Mouse (Mus musculus) gastrocnemius, adult 2 months (tissue): ENCODE measurements around the gene Nap1l5. TPM values are rescaled to one million over a fixed set of nuclear protein-coding genes. Genes with fewer than 3 reads are reported as not detected.
A peak's percentile ranks its signal among the peaks of the same experiment; 100 is the strongest.

ENCODE experiments used
- DNase-seq: peaks from one replicate; pipeline ENCODE4 v3.0.0; 2022
- H3K27ac ChIP-seq: fragments of 200-600 bp; 2 replicates; pipeline ENCODE4 v1.8.1; 2022; ENCODE audit warnings: mild to moderate bottlenecking
- H3K4me3 ChIP-seq: fragments of 200-600 bp; 2 replicates; pipeline ENCODE4 v1.8.1; 2022; ENCODE audit warnings: mild to moderate bottlenecking, moderate library complexity
- CTCF ChIP-seq: fragments of 200-600 bp; IDR thresholded peaks from 2 replicates; pipeline ENCODE4 v1.8.1; 2022; ENCODE audit warnings: antibody characterized with exemption, mild to moderate bottlenecking, moderate library complexity
- intact Hi-C: fragments of 180-260 bp; cut with DNase I; formaldehyde crosslinking; loops from one replicate; pipeline ENCODE4 v1.15.1; 2025
- long read RNA-seq, 2 experiments: library from polyadenylated mRNA; stranded (forward); transcript quantifications; one replicate each; pipeline ENCODE4 v2.0.0; 2021
- total RNA-seq, 2 experiments: library from RNA; stranded (reverse); gene quantifications; 2 replicates each; pipeline ENCODE4 v1.2.3; 2021

Gene Nap1l5
- under 1 TPM; 0.15 to 0.20 TPM for total RNA-seq
- long read RNA-seq, experiment 1 = 0 reads
- long read RNA-seq, experiment 2 = 0 reads

DNA sequence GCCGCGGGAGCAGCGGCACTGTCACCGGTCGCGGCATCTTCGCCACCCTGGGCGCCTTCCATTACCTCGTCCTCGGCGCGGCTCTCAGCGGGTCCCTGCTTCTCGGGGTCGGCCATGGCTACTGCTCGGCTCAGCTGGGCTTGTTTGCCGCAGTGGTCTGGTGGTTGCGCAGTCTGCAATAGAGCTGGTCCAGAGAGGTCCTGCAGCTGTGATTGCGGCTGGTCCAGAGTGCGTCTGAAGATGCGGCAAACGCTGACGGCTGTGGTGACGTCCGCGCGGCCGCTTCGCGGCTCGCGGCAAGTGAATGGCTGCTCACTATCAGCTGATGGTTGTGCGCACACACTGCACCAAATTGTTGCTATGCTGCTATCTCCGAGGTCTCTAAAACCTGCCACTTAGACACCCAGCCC lies at the start of gene Nap1l5:
Gene Nap1l5 (minus strand): TSS at position 225 of the 410 bp plus-strand sequence.
- DNase-seq = peak; percentile 32
- intact Hi-C loops = no loop called here
- peak within 1 kb of the TSS; percentile 61 for H3K4me3 ChIP-seq
- TF ChIP-seq CTCF = no peak
- H3K27ac ChIP-seq = no peak within 1 kb of the TSS

DNA sequence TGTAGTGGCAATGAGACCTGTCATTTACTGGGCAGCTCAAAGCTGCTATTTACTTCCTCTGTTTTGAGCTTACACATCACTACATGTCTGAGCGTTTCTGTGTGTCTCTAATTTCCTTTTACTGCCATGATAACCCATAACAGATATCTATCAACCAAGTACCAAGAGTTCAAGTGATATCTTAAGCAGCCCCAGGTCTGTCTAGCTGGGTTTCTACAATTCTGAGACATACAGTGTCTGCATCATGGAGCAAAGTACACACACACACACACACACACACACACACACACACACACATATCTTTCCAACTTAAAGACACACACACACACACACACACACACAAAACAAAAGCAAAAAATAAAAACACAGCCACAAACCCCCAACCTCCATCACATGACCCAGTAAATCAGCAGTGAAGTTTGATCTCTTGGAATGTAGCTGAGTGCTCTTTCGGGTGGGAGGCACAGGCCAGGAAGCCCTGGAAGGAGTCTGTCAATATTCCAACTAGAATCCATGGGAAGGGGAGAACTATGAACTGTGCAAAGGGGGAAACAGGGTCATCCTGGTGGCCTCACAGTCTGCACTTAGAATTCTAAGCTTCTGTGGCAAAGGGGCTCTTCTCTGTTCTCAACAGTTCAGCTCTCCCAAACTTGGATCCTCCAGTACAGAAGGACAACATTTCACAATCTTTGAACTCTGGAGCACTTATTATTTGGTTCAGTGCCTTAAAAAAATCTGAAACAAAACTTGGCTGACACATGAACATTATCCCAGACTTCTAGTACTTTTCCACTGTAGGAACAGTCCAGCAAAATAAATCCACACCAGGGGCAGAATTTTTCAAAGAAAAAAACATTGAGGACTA lies 44.5 kb upstream of the Nap1l5 start:
- Histone ChIP-seq H3K4me3 (no peak overlapping the region), H3K27ac (peak overlapping the region; percentile 64)
- no peak for DNase-seq
- no peak for TF ChIP-seq CTCF
- intact Hi-C loops = no loop called here

DNA sequence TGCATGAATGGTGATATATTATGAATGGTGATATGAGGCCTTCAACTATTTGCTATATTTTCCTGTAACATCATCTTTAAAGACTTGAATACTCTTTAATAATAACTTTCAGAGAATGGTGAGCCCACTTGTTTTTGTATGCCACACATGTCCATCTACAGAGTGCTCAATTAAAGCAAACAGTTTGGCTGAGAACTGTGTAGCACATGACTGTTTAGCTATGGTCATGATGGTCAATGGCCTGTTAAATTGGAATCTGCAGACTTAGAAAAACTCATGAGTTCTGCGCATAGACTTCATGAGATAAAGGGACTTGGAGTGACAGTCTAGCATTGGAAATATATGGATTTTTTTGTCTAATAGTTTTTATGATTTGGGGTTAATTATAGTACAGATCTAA lies 43.5 kb upstream of the Nap1l5 start:
- DNase-seq = no peak
- no peak for TF ChIP-seq CTCF
- intact Hi-C loops = no loop called here
- Histone ChIP-seq H3K4me3 (no peak overlapping the region), H3K27ac (no peak overlapping the region)

DNA sequence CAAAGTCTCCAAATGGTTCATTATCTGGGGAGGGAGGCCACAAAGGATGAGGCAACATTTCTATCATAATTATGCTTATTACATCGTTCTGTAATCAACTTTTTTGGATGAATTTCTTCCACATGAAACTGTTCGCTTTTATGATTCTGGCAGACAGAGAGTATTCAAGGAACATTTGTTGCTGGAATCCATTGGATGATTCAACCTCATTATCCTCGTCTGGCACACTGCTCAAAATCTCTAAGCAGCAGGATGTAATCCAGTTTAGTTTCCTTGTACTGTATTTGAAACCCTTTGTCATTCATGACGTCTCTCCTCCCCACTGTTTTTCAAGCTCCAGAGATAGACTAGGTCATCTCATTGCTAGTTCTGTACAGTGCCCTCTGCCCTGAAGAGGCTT lies 40.0 kb upstream of the Nap1l5 start:
- DNase-seq = no peak
- no peak overlapping the region for H3K27ac ChIP-seq
- H3K4me3 ChIP-seq = no peak overlapping the region
- intact Hi-C loops = no loop called here
- no peak for TF ChIP-seq CTCF

DNA sequence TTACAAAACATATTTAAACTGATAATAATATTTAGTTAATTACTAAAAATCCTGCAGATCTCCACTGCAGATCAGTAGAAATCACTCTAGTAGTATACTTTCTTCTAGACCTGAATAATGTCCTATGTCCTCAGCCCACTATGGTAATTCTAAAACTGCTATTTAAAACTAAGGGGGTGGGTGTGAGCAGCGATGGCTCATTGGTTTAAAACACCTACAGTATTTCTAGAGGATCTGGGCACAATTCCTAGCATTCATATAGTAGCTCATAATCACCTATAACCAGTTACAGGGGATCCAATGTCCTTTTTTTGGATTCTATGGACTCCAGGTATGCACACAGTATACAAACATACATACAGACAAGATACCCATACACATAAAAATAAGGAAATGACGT lies 39.4 kb upstream of the Nap1l5 start:
- H3K4me3 ChIP-seq = no peak overlapping the region
- no peak for TF ChIP-seq CTCF
- intact Hi-C loops = no loop called here
- no peak for DNase-seq
- H3K27ac ChIP-seq = no peak overlapping the region

DNA sequence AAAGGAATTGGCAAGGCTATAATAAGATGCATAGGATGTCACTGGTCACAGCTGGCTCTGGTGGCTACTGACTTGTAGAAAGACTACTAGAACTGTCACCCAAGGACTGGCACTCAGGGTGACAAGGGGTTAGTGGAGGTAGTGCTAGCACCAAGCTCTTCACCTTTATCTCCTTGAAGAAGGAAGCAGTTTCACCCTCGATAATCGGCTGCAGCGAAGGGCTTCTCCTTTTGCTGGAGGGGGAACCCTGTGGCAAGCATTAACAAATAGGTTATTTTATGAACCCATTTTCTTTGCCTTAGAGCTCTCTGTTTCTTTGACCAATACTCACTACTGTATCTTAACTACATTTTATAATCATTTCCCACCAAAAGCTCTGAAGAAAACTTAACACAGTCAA lies 37.1 kb upstream of the Nap1l5 start:
- intact Hi-C loops = no loop called here
- TF ChIP-seq CTCF = no peak
- Histone ChIP-seq H3K27ac (no peak overlapping the region), H3K4me3 (no peak overlapping the region)
- DNase-seq = no peak

DNA sequence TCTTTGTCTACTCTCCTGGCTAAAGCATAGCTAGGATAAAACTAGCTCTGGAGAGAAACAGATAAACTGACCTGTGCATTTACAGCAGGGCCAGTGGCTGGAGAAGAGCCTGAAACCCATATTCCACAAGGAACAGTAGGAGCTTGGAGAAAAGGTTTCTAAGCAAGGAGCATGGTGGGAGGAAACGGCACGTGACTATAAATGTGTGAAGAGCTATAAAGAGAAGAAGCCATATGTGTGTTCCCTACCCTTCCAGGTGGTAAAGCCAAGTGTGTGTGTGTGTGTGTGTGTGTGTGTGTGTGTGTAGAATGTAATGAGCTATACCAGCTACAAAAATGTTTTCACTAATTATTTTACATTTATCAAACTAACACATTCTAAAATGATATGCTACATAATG lies 35.4 kb upstream of the Nap1l5 start:
- intact Hi-C loops = no loop called here
- DNase-seq = no peak
- no peak overlapping the region for H3K27ac ChIP-seq
- no peak overlapping the region for H3K4me3 ChIP-seq
- TF ChIP-seq CTCF = no peak

DNA sequence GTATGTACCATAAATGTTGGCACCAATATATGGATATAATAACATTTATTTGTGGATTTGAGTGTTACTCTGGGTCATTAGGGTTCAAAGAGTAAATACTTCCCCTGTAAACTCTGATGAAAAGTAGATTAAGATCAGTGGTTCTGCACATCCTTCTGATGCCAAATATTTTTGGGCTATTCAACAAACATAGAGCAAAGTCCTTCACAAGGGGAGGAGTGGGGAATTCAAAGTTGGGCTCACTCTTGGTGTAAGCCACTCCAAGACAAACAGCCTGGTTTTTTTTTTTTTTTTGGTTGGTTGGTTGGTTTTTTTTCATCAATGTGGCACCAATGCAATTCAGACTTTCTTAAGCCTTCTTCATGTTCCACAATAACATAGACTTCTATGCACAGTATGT lies 30.9 kb upstream of the Nap1l5 start:
- DNase-seq = no peak
- no peak overlapping the region for H3K27ac ChIP-seq
- no peak for TF ChIP-seq CTCF
- intact Hi-C loops = no loop called here
- no peak overlapping the region for H3K4me3 ChIP-seq

DNA sequence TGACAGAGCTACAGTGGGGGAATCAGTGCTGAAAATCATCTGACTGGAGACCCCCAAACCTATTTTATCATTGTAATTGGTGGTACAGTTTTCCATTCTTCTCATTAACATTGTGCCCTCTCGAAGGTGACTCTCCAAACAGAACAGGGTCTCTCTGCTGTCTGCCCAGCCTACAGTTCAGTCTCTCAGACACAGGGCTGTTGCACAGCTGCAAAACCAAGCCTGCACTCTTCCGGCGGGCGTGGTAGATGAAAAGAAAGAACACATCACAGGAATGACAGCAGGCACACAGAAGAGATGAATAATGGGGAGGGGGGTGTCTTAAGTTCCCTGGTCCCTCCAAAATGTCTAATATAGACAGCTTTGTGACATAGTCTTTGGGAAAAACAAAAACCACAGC lies 27.3 kb upstream of the Nap1l5 start:
- DNase-seq = no peak
- no peak overlapping the region for H3K27ac ChIP-seq
- no peak overlapping the region for H3K4me3 ChIP-seq
- no peak for TF ChIP-seq CTCF
- intact Hi-C loops = no loop called here

DNA sequence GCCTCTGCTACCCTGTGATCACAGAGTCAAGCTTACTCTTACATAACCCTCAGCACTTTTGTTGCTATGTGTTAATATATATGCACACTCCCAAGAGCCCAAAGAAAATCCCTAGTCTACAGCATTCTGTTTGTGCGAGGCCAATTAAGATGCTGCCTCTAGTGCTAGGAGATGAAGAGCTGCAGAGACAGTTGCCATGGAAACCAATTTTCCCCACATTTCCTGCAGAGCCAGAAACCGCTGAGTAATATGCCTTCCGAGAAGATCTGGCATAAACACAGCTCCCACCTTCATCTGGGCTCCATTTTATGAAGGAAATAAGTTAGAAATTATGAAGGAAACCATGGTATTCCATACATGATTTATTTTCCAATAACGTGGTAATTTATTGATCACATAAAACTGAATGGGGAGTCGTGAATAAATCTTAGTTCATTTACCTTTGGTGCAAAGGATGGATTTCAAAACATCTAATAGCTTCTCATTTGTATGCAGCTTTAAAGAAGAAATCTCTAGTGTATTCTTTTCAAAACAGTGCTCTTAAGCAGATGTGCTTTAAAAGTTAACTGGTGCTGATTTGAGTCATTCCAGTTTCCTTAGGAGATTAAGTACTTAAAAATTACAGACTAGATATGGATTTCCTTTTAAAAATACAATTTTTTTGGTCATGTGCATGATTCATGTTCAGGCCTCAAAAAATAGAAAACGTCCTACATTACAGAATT lies 26.5 kb upstream of the Nap1l5 start:
- intact Hi-C loops = no loop called here
- TF ChIP-seq CTCF = no peak

DNA sequence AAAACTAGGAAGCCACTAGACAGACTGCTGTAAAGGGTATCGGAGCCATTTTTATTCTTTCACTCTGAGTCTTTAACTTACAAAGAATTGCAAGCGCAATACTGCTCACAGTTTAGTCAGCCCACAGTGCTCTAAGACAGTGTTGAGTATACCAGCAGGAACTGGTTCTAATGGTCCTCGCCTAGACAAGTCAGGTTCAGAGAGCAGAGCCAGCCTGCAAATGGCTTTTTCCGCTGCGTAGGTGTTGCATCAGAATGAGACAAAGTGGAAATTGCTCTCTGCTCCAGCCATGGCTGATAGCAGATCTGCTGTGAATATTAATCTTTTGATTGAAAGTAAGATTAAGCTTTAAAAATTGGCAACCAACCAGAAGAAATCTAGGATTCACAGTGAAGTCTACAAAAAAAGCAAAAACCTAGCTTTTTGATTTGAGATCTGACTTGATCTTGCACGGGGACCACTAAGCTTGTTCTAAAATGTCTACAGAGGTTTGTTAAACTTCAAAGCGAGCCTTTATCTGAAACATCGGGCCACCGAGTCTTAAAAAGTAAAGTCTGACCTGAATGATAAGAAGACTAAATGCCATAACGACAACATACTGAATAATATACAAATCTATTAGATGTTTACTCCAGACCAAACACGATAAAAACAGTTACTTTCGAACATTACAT lies 25.8 kb upstream of the Nap1l5 start:
- H3K27ac ChIP-seq = no peak overlapping the region
- intact Hi-C loops = no loop called here
- no peak for TF ChIP-seq CTCF
- DNase-seq = no peak
- no peak overlapping the region for H3K4me3 ChIP-seq

More for the DNA sequence above, 26.5 kb upstream of the Nap1l5 start:
- Histone ChIP-seq H3K27ac (no peak overlapping the region), H3K4me3 (no peak overlapping the region)
- no peak for DNase-seq

DNA sequence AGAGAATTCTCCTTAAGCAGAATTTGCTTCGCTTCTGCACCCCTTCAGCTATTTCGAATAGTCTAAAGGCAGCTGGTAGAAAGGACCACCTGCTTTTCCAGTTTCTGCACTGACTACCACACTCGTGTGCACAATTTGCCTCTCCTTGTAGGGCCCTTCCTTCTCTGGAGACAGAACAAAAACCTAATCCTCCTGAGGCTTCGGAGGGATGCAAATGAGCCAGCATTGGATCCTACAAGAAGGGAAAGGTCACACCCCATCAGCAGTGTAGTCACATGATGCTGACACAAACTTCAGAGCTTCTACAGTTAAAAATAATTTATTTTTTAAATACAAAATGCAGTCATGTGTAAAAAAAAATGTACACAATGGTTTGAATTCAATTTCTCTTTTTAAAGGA lies 24.3 kb upstream of the Nap1l5 start:
- DNase-seq = no peak
- Histone ChIP-seq H3K27ac (no peak overlapping the region), H3K4me3 (no peak overlapping the region)
- no peak for TF ChIP-seq CTCF
- intact Hi-C loops = no loop called here

DNA sequence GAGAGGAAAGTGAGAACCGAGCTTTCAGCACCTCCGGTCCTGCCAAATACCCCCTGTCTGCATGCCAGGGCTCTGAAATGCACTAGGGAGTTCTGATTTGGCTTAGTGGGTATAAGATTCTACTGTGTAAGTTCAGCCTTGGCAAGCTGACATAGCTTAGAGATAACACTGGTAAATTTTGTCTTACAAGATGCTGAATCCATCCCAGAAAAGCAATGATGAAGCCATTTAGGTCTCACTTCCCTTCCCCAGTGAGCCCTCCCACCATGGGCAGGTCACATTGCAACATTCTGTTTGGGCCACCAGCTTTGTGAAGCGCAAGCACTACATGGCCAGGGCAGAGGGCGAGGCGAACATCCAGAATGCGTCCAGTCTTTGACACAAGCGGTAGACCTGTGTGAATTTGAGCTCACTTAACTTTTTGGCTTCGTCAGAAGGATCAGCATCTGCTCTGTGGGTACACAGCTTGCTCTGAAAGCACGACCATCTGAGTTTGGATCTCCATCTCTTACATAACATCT lies 23.1 kb upstream of the Nap1l5 start:
- peak; percentile 80 for DNase-seq
- intact Hi-C loops = loop anchor here (5.0 kb wide), 2 partner anchors 68 to 92 kb away; partner anchors contain the start of gene Fam13a
- no peak for TF ChIP-seq CTCF
- H3K4me3 ChIP-seq = peak overlapping the region; percentile 35
- peak overlapping the region; percentile 32 for H3K27ac ChIP-seq
